Mouse (Mus musculus) liver, adult 2 months (tissue): Measurements from ENCODE around the gene Th. TPM values are rescaled to one million over a fixed set of nuclear protein-coding genes. Genes with fewer than 3 reads are reported as not detected.

ENCODE experiments used
- DNase-seq: peaks from one replicate; pipeline ENCODE4 v3.0.0-alpha.2; 2011; ENCODE audit warnings: low read depth, low spot score; ENCODE audit errors: extremely low read depth
- H3K27ac ChIP-seq: fragments of 200-500 bp; replicated peaks from 2 replicates; pipeline ENCODE4 v1.5.1; 2012; ENCODE audit warnings: low read depth, mild to moderate bottlenecking, control low read depth, inconsistent platforms, low read length; ENCODE audit not compliant: insufficient read depth
- H3K27me3 ChIP-seq: fragments of 200-500 bp; 2 replicates; pipeline ENCODE4 v1.6.1; 2012; ENCODE audit warnings: mild to moderate bottlenecking, moderate library complexity, low read length, inconsistent platforms; ENCODE audit not compliant: control insufficient read depth, insufficient read depth
- H3K36me3 ChIP-seq: fragments of 200-500 bp; 2 replicates; pipeline ENCODE4 v1.6.1; 2012; ENCODE audit warnings: low read length, inconsistent platforms; ENCODE audit not compliant: control insufficient read depth, insufficient read depth
- H3K4me1 ChIP-seq: fragments of 200-500 bp; 2 replicates; pipeline ENCODE4 v1.6.1; 2011; ENCODE audit warnings: low read length; ENCODE audit not compliant: control insufficient read depth, insufficient read depth
- H3K4me3 ChIP-seq: fragments of 200-500 bp; 2 replicates; pipeline ENCODE4 v1.5.1; 2011; ENCODE audit warnings: low read depth, mild to moderate bottlenecking, control low read depth, low read length, moderate library complexity; ENCODE audit not compliant: insufficient read depth
- H3K79me2 ChIP-seq: fragments of 200-500 bp; 2 replicates; pipeline ENCODE4 v1.6.1; 2012; ENCODE audit warnings: inconsistent platforms, mild to moderate bottlenecking, low read length, moderate library complexity; ENCODE audit not compliant: control insufficient read depth, insufficient read depth
- H3K9ac ChIP-seq: fragments of 200-500 bp; 2 replicates; pipeline ENCODE4 v1.6.1; 2012; ENCODE audit warnings: low read depth, mild to moderate bottlenecking, control low read depth, inconsistent platforms, low read length
- CTCF ChIP-seq: fragments of 200-500 bp; IDR thresholded peaks from 2 replicates; pipeline ENCODE4 v1.5.1; 2011; ENCODE audit warnings: low read depth, low read length, control low read depth
- POLR2A ChIP-seq: fragments of 200-500 bp; IDR thresholded peaks from 2 replicates; pipeline ENCODE4 v1.6.1; 2011; ENCODE audit warnings: low read length, control low read depth; ENCODE audit not compliant: insufficient read depth; ENCODE audit errors: extremely low read depth
- WGBS: fragments of 180-500 bp; shearing (Covaris S2); methylation state at CpG from one replicate; pipeline ENCODE4 v1.1.7; 2018; 5-methylcytosine and 5-hydroxymethylcytosine counted together
- polyA plus RNA-seq: library from polyadenylated mRNA; depleted of rRNA; stranded (reverse); fragments of >200 nt; gene quantifications from 2 replicates; pipeline ENCODE4 v1.2.3, GENCODE M21; 2012
- total RNA-seq: library from RNA; depleted of rRNA; stranded (reverse); fragments of >200 nt; gene quantifications from 2 replicates; pipeline ENCODE4 v1.2.3, GENCODE M21; 2014

Th gene
- total and polyA plus RNA-seq, 2 experiments: not detected

DNA sequence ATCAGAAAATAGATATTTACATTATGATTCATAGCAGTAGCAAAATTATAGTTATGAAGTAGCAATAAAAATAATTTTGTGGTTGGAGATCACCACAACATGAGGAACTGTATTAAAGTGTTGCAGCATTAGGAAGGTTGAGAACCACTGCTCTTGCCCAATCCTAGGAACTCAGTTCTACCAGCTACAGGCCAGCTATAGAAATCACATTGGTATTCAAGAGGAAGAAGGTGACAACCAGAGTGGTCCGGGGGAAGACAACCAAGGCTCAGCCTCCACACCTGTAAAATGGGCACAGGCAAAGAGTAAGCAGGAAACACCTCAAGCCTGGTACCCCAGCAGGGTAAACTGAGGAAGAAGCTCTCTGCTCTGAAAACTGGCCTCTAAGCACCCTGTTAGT lies 27.9 kb upstream of the Th start:
- WGBS: 91% methylated on average over 1 of the region's 1 CpGs
- no peak overlapping the region for H3K27ac ChIP-seq
- no peak overlapping the region for H3K4me3 ChIP-seq
- H3K9ac ChIP-seq: no peak overlapping the region
- no peaks in the 10 kb centered on the region for H3K36me3 ChIP-seq
- no peaks in the 10 kb centered on the region for H3K4me1 ChIP-seq
- no peaks in the 10 kb centered on the region for H3K27me3 ChIP-seq
- DNase-seq: no peak
- no peaks in the 10 kb centered on the region for H3K79me2 ChIP-seq
- TF ChIP-seq CTCF: no peak
- TF ChIP-seq POLR2A: no peak

DNA sequence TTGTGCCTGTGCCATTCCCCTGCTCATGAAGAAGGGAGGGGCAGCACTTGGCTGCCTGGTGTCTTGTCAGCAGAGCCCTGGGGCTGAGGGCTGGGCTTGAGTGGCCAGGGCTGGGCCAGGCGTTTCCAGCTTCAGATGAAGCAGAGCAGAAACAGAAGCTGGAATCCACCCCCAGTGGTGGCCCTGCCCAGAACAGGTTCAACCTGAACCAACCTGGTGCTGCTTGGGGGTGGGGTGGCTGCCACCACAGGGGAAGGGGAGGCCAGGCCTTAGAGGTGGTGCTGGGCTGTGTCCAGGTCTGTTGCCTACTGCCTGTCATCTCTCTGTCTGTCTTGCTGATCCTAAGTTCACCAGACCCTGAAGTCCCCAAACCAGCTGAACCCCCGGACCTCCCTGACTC lies 25.1 kb upstream of the Th start:
- DNase-seq: no peak
- Histone ChIP-seq H3K4me3 (no peak overlapping the region), H3K27me3 (no peaks in the 10 kb centered on the region), H3K27ac (no peak overlapping the region), H3K4me1 (no peaks in the 10 kb centered on the region), H3K9ac (no peak overlapping the region), H3K36me3 (no peaks in the 10 kb centered on the region), H3K79me2 (no peaks in the 10 kb centered on the region)
- TF ChIP-seq CTCF: no peak
- no peak for TF ChIP-seq POLR2A
- 89% methylated on average over 2 of the region's 2 CpGs for WGBS

DNA sequence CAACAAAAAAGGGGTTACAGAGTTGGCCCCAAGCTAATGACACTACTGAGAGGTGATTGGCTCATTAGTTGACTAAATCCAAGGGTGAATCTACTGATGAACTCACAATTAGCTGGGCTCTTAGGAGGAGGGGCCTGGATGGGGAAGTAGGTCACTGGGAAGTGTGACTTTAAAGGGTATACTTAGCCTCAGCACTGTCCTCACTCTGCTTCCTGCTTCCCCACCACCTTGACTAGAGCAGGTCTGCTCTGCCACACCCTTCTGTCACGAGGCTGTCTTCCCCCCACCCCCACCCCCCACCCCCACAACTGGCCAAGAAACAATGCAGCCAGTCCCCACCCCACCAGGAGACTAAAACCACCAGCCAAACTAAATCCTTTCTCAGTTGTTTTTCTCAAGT lies 18.6 kb upstream of the Th start:
- no peak for DNase-seq
- Histone ChIP-seq H3K4me3 (no peak overlapping the region), H3K27me3 (no peaks in the 10 kb centered on the region; the same call in 1 of the 2 replicates), H3K79me2 (no peaks in the 10 kb centered on the region), H3K27ac (no peak overlapping the region), H3K9ac (no peak overlapping the region), H3K4me1 (no peaks in the 10 kb centered on the region), H3K36me3 (no peaks in the 10 kb centered on the region)
- TF ChIP-seq CTCF (no peak), POLR2A (no peak)
- 0% methylated on average over 1 of the region's 1 CpGs for WGBS

DNA sequence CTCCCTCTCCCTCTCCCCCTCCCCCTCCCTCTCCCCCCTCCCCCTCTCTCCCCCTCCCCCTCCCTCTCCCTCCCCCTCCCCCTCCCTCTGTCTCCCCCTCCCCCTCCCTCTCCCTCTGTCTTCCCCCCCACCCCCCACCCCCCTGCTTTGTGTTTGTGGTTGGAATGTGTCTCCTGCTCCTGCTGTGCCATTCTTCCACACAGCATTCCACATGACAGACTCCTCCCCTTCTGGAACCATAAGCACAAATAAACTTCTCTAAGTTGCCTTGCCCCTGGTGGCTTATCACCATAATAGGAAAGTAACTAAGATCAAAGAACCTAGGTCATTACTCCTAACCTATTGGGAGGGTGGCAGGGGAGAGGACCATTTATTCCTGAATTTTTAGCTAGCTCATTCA lies 6.7 kb upstream of the Th start:
- Histone ChIP-seq H3K4me1 (no peaks in the 10 kb centered on the region), H3K79me2 (no peaks in the 10 kb centered on the region), H3K27ac (no peak overlapping the region), H3K36me3 (no peaks in the 10 kb centered on the region), H3K4me3 (no peak overlapping the region), H3K9ac (no peak overlapping the region), H3K27me3 (no peaks in the 10 kb centered on the region)
- DNase-seq: no peak
- no peak for TF ChIP-seq CTCF
- TF ChIP-seq POLR2A: no peak

DNA sequence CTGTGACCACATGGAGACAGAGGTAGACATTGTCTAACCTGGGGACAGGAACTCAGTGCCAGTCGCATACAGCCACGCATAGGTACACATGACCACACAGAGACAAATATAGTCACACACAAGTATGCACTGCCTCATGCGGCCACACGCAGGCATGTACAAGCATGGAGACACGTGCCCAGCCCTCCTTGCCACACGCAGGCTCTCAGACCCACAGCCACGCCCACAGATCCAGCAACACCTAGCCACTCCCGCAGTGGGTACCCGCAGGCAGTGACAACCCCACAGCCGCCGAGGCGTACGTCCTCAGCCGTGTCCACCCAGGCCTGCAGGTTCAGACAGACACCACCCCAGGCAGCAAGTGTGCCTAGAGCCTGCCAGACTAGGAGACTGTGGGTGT lies 4.8 kb upstream of the Th start:
- Histone ChIP-seq H3K27ac (no peak overlapping the region), H3K4me3 (no peak overlapping the region), H3K4me1 (no peaks in the 10 kb centered on the region), H3K27me3 (no peaks in the 10 kb centered on the region), H3K79me2 (no peaks in the 10 kb centered on the region), H3K36me3 (no peaks in the 10 kb centered on the region), H3K9ac (no peak overlapping the region)
- WGBS: 87% methylated on average over 14 of the region's 14 CpGs
- DNase-seq: no peak
- no peak for TF ChIP-seq CTCF
- TF ChIP-seq POLR2A: no peak

DNA sequence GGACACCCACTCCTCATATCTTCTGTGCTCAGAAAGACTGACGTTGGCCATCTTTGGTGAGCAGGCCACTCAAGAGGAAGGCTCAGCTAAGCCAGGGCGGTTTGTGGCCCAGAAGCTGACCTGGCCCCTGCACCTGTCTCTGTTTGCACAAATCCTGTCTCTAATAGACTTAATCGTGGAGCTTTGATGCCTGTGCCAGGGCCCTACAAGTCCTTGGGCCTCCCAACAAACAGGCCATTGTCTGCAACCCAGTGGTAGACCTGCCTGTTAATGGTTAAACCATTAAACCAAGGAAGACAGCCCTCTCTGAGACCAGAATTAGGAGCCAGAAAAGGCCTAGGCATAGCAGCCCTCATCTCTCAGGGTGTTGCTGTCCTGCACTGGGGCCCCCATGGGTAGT lies 1.5 kb upstream of the Th start:
- no peak overlapping the region for H3K9ac ChIP-seq
- H3K27ac ChIP-seq: no peak overlapping the region
- H3K79me2 ChIP-seq: no peaks in the 10 kb centered on the region
- TF ChIP-seq POLR2A (no peak), CTCF (no peak)
- H3K4me3 ChIP-seq: no peak overlapping the region
- 35% methylated on average over 3 of the region's 3 CpGs for WGBS
- H3K36me3 ChIP-seq: no peaks in the 10 kb centered on the region
- no peaks in the 10 kb centered on the region for H3K27me3 ChIP-seq
- no peak for DNase-seq
- no peaks in the 10 kb centered on the region for H3K4me1 ChIP-seq
